Mouse (Mus musculus) left cerebral cortex, postnatal 14 days (tissue): Measurements from ENCODE around the gene Pde8b. TPM values are rescaled to one million over a fixed set of nuclear protein-coding genes. Genes with fewer than 3 reads are reported as not detected.
A peak's percentile ranks its signal among the peaks of the same experiment; 100 is the strongest.

Experiments
- DNase-seq, 2 experiments: peaks; one replicate each; pipeline ENCODE4 v3.0.0; 2021 to 2022; ENCODE audit warnings: low spot score in 2 of 2, mixed read lengths in 1 of 2
- intact Hi-C: fragments of 180-260 bp; cut with DNase I; formaldehyde crosslinking; loops from one replicate; pipeline ENCODE4 v1.15.1; 2025
- long read RNA-seq, 2 experiments: library from polyadenylated mRNA; stranded (forward); transcript quantifications; one replicate each; pipeline ENCODE4 v2.0.0; 2021
- total RNA-seq, 2 experiments: library from RNA; stranded (reverse); gene quantifications; 2 replicates each; pipeline ENCODE4 v1.2.3; 2021

Gene Pde8b
- 100 to 1,000 TPM; 109 to 114 TPM for total RNA-seq
- long read RNA-seq, experiment 1, full-length matches to known transcripts: 13 of 111 reads
- long read RNA-seq, experiment 1, partial matches to known transcripts: 16 of 111 reads
- long read RNA-seq, experiment 1, other reads (novel, unspliced or antisense): 82 of 111 reads
- long read RNA-seq, experiment 2, full-length matches to known transcripts: 7 of 88 reads
- long read RNA-seq, experiment 2, partial matches to known transcripts: 16 of 88 reads
- long read RNA-seq, experiment 2, other reads (novel, unspliced or antisense): 65 of 88 reads

DNA sequence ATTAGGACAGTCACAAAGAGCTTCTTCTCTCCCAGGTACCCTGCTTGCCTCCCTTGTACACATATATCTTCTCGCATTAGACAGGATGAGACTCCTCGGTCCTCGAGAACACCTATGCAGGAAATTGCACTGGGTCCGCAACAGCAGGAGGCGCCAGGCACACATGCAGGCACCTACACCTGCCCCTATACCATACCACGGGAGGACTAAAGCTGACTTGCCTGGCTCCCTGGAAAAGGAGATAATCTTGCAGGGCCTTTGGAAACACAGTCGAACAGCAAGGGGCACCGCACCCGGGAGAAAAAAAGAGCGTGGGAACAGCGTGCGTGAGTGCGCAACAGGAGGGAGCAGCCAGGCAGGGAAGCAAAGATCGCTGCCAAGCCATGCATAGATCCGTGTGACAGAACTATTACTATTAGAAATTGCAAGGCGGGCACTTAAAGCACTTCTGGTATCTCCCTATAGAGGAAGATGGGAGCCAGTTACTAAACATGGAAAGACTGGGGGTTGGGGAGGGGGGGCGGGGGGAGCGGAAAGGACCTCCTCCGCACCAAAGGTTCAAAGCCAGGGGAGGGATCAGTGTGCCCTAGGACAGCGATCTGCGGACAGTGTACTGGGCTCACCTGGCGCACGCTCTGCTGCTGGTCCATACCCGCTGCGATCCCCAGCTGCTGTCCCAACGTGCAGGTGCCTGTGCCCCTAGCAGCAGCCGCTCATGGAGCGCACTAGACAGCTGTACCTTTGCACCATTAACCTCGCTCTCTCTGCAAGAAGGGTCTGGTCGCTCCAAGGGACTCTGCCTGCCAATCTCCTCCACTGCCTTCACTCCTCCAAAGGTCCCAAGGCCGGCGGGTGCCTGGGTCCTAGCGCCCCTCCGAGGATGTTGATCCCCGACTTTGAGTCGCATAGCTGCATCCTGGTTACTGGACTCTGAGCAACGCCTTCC lies at the start of gene Pde8b:
Gene Pde8b, minus strand, starts transcription at position 826 of the 946 bp plus-strand sequence.
- intact Hi-C loops: no loop called here
- peak; percentile 26 to 43 for DNase-seq

DNA sequence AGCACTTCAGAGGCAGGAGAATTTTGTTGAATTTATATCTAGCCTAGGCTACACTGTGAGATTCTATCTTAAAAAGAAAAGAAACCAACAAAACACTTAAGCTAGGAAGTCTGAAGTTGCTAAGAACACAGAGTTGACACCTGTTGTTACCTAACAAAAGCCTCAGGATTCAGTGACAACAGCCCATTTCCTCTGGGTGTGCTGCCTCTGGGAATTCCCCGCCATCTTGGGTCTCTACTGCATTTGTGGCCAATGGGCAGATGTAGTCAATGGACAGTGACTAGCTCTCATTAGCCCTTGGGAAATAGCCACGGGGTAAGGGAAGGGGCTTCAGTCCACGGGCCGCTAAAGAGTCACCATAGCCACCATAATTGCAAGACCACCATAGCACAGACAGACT lies 41.8 kb upstream of the Pde8b start:
- intact Hi-C loops: no loop called here

DNA sequence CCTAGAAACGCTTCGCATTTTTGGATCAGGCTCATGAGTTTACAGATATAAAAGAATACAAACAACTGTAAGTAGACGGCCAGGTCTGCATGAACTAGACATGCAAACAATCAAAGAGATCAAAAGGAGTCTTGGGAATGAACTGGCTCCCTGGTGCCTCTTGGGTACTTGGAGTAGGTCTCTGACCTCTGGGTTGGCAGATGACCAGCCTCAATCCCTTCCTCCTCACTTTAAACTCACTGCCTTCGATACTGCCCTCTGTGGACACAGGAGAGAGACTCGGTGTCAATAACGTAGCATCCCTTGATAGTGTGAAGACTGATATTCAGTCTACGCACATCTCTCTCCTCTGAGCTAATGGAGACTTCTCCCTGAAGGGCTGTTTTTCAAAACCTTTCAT lies 37.9 kb upstream of the Pde8b start:
- intact Hi-C loops: loop anchor here (5.0 kb wide), 1 partner anchor 271 kb away; no protein-coding TSS in a partner anchor
- DNase-seq: no peak

More for the DNA sequence above, 41.8 kb upstream of the Pde8b start:
- no peak for DNase-seq

DNA sequence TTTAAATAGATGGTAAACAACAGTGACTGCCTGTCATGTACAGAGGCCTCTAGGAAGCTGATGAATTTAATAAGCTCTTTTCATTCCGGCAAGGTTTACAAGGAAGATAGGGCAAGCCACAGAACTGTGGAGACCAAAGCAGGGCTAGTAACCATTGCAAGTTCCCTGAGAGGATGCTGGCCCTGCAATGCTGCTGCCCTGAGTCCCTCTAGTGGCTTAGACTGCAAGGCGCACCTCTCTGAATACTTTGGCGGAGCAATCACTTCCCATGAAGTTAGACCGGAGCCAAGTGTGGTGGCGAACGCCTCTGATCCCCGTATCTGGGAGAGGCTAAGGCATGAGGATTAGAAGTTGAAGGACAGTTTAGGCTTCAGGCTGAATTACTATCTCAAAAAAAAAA lies 36.9 kb upstream of the Pde8b start:
- intact Hi-C loops: loop anchor here (5.0 kb wide), 1 partner anchor 270 kb away; no protein-coding TSS in a partner anchor

DNA sequence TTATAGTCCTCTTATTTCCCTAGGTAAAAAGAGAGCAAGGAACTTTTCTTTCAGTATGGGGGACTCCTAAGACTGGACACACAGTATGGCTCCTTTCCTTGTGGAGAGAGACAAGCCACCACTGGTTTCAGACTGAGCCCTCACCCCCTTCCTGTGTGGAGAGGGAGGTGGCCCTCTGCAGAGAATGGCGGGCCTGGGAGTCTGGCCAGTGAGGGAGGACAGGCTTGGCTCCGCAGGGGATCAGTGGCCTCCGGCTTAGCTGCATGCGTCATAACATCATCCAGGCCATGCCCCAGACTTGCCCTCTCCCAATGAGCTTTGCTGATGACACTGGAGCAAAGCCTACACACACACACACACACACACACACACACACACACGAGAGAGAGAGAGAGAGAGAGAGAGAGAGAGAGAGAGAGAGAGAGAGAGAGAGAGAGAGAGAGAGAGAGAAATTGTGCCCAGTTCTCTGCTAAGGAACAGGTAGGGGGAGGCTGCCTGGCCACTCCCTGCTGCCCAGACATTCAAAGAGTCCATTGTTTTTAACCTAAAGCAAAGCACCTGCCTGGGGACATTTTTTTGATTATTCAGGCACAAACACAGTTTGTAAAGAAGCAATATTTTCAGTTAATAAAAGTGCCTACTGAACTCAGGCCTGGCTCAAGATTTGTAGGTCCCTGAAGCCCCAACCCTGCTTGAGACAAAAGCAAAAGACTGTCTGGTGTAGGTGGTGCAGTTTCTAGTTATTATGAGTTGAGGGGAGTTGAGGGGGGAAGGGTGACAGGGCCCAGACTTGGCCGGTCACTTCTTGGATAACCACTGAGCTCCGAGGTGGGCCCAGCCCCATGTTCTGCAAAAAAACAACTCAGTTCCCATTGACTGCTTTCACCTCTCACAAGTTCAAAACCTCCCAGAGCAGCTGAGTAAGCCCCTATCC lies 31.9 kb upstream of the Pde8b start:
- DNase-seq: no peak
- intact Hi-C loops: no loop called here

More for the DNA sequence above, 36.9 kb upstream of the Pde8b start:
- peak; percentile 83 to 85 for DNase-seq

DNA sequence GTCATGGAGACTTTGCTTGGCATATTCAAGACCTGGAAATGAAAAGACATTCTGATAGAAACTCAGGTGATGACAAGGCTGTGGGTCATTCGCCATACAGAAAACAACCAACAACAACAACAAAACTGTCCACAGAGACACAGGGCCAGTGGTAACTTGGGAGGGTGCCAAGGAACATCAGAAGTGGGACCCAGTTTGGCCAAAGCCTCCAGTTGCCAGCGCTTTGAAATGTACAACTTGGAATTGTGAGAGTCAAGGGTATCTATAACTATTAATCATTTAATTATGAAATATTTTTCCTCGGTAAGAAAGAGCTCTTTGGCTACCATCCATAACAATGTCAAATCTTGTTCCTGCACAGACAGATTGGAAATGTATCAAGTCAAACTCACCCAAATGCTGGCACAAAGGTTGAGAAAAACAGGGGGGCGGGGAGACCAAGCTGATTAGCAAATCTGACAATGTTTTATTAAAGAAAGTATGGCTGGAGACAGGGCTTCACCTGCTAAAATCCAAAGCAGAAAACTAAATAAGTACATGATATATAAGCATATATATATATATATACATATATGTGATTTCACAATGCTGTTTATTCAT lies 28.4 kb upstream of the Pde8b start:
- no peak for DNase-seq
- intact Hi-C loops: no loop called here

DNA sequence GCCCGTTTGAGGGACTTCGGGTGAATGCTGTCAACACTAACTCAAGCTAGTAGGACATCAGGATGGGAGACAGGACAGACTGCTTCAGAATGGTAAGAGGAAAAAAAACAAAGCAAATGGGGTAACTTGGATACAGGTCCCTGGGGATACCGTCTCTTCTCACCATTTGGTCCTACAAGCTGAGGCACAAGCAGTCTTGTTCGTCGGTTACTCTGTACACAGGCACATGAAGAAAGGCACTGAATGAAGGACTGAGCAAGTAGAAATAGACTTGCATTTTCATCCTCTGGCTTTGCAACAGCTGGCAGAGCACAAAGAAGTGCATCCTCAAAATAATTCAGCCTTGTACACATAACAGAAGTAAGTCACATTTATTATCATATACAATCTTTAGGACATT lies 14.6 kb upstream of the Pde8b start:
- no peak for DNase-seq
- intact Hi-C loops: no loop called here

DNA sequence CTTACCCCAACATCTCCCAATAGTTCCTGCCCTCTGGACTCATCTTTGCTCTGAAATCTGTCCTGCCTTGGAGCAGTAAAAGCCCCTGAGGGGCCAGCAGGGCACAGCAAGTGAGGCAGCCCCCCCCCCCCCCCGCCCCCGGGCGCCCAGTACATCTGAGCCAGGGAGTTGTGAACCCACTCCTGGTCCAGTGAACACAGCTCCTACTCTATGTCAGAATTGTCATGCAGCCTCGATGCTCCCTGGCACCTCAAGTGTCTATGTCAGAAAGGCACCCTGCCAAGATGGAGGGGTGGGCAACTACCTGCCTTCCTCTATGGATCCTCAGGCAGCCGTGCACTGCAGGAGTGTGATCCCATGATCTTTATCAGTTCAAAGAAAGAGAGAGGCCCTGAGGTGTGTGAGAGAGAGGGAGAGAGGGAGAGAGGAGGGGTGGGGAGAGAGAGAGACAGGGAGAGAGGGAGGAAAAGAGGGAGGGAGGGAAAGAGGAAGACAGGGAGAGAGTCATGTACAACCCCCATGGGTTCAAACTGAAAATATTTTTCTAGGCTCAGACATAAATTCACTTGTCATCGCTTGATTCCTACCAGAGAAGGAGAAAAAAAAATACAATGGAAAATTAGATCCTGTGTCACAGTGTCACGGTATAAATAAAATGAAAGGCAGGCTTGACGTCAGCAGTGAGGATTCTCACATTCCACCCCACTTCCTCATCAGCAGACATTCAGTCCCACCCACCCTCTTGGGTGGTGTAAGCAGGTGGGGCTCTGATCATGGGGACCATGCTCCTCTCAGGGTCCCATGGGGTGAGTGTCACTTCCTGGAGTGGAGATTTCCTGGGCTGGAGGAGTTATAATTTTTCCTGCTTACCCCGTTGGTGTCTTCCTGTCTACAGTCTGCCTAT lies 11.0 kb upstream of the Pde8b start:
- intact Hi-C loops: no loop called here
- DNase-seq: no peak

DNA sequence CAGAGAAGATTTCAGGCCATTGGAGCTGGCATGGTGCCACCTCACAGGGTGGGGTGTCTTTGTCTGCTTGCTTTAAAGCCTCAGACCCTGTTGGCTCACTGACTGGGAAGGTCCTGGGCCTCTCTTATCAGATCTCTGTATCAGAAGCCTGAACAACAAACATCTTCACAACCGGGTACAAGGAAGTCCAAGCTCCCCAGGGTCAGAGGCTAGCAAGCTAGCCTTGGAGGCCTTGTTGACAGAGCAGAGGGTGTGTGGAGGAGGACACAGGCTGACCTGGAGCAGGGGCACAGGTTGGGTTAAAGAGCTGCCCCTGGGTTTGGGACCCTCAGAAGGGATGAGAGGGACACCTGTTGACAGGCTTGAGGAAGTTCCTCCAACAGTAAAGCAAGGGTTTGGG lies 10.3 kb upstream of the Pde8b start:
- intact Hi-C loops: no loop called here
- no peak for DNase-seq

DNA sequence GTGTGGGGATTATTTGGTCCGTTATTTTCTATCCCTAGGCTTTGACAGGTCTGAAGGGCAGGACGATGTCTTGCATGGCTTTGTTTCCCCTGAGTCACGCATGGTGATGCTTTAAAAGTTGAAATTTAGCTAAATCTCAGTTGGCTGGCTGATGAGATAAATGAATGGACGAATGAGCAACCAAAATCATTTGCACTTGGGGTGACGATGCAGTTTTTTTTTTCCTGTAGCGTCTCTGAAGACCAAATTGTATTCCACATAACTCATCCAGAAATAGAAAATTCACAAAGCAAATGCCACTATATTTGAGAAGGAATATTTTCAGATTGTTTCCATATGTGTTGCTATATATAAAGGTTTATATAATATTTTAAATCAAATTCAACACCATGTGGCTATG lies 6.9 kb upstream of the Pde8b start:
- intact Hi-C loops: no loop called here
- DNase-seq: no peak

DNA sequence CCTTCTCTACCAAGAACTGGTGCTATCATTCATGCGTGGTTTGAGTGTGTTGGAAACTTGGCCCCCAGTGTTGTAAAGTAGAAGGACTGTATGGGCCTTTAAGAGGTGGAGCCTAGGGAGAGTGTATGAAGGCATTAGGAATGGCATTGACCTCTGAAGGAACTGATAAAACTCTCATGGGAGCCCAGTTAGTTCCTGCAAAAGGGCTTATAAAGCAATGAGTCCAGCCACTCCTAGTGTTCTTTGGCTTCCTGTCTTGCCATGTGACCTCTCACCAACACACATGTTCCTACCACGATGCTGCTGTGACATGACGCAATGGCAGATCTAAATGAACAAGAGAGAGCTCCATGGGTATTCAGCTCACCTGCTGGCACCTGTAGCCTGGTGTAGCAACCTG lies 4.9 kb upstream of the Pde8b start:
- no peak for DNase-seq
- intact Hi-C loops: no loop called here

DNA sequence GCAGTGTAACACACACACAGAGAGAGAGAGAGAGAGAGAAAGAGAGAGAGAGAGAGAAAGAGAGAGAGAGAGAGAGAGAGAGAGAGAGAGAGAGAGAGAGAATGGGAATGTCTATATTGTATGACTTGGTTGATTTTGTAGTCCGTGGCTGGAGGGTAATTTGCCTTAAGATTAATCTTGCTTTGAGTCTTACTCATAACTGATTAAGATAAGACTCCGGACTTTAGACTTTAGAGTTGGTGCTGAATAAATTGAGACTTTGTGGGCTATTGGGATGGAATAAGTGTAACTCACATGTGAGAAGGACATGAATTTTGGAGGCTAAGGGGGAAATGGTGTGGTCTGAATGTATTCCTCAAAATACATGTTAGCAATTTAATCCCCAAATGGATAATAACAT lies 7.1 kb downstream of the Pde8b start:
- no peak for DNase-seq
- intact Hi-C loops: no loop called here

DNA sequence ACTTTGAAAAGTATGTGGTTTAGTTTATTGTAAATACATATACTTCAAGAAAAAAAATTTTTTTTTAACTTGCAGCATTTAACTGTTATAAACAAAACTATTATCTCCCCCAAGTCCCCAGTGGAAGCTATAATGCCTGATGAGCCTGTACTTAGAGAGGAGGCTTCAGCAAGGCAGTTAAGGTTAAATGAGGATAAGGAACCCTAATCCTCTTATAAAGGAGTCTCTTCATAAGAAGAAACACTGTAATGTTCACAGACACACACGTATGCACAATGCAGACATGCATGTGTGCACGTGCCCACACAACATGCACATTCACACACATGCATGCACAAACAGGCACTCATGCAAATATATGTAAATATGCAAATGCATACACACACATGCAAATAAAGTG lies 12.6 kb downstream of the Pde8b start:
- intact Hi-C loops: no loop called here
- no peak for DNase-seq

DNA sequence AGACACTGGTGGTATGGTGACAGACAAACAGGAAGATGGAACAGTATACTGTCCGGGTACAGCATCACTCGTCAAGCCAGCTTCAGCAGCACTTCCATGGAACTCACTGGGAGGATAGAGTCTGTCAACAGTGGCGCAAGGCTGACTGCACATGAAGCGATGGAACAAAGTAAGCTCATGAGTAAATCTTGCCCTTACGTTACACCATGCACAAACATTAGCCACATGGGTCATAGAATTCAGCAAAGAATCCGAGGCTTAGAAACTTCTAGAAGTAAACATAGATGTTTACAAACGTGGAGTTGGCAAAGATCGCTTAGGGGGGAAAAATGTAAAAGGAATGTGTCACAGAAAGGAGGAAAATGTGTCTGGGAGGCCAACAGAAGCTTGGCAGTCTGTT lies 14.9 kb downstream of the Pde8b start:
- no peak for DNase-seq
- intact Hi-C loops: no loop called here

DNA sequence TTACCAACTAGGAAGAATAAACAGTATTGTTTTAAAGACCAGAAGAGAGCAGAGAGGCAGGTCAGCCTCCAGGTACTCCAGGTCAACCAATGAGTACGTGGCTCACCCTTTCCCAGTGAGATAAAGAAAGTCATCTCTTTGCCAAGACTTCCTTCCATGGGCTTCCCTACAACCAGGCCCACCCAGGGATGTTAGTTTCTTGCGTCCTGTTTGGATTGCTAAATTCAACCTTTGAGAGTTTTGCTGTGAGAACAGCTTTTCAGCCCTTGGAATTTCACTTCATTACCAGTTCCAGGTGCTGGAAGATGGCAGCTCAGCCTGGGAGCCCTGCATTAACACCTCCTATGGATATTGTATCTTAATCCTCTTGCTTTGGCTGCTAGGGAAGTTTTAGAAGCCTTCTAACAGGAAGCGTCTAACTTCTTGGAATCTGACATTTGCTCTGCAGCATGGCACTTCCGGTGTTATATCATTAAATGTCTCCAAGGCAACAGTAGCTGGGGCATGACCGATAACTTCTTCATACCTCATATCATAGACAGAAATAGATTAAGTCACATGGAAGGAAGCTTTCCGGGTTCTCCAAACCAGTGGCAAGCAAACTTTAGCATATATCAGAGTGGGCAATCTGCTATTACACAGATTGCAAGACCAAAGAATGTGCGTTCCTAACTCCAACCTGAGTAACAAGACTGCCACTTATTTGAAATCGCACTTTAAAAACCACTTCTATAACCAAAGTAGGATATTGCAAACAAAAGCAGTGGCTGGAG lies 18.6 kb downstream of the Pde8b start:
- intact Hi-C loops: no loop called here
- no peak for DNase-seq

DNA sequence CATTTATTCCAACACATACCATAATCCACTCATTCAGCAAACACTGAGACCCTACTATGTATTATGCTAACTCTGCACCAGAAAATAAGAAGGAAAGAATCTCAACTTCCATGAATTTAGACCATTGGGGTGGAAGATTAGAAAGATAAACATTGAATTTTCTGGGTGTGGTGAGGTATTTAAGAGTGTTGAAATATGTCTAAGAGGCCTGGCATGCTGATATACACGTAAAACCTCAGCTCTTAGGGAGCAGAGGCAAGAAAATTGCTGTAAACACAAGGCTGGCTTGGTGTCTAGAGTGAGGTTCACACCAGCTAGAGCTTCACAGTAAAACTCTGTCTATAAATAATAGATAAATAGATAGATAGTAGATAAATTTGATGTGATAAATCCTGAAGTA lies 19.8 kb downstream of the Pde8b start:
- intact Hi-C loops: no loop called here
- no peak for DNase-seq

DNA sequence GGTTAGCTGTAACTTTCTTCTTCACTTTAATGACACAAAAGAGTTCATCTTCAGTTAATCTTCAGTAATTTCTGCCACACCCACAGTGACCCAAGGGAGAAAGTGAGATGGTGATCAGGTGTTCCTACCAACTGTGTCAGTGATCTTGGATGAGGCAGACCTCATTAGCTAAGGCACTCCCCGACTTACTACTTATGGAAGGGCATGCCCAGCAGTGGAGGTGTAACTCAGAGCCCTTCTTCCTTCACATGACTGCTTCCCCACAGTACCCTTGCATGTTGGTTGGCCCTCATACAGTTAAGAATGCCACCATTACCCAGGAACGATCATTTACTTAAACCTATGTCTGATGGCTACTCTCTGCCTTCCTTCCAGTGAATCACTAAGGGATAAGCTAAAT lies 25.6 kb downstream of the Pde8b start:
- intact Hi-C loops: loop anchor here (5.0 kb wide), 2 partner anchors 117 to 207 kb away; no protein-coding TSS in a partner anchor
- DNase-seq: no peak
